Mouse (Mus musculus) forebrain, embryonic 16.5 days (tissue): ENCODE results near the gene Arhgef28. TPM values are rescaled to one million over a fixed set of nuclear protein-coding genes. Genes with fewer than 3 reads are reported as not detected.

ENCODE experiments used
- ATAC-seq: fragments of 200-750 bp; cut with Nextera tagmentation; 2 replicates; pipeline ENCODE4 v1.8.0; 2017; ENCODE audit warnings: mild to moderate bottlenecking, moderate library complexity
- H3K27ac ChIP-seq: fragments of 300-500 bp; sonication (generic); 2 replicates; pipeline ENCODE4 v1.5.1; 2014; ENCODE audit warnings: low read length, control low read depth
- H3K27me3 ChIP-seq: fragments of 300-500 bp; sonication (generic); replicated peaks from 2 replicates; pipeline ENCODE4 v1.6.1; 2014; ENCODE audit warnings: low read length; ENCODE audit not compliant: control insufficient read depth, insufficient read depth
- H3K36me3 ChIP-seq: fragments of 300-500 bp; sonication (generic); 2 replicates; pipeline ENCODE4 v1.6.1; 2014; ENCODE audit not compliant: control insufficient read depth, insufficient read depth
- H3K4me1 ChIP-seq: fragments of 300-500 bp; sonication (generic); replicated peaks from 2 replicates; pipeline ENCODE4 v1.6.1; 2014; ENCODE audit warnings: low read length; ENCODE audit not compliant: control insufficient read depth, insufficient read depth
- H3K4me2 ChIP-seq: fragments of 300-500 bp; sonication (generic); 2 replicates; pipeline ENCODE4 v1.6.1; 2014; ENCODE audit warnings: mild to moderate bottlenecking, low read length, control low read depth
- H3K4me3 ChIP-seq: fragments of 300-500 bp; sonication (generic); replicated peaks from 2 replicates; pipeline ENCODE4 v1.5.1; 2014; ENCODE audit warnings: mild to moderate bottlenecking, low read length, control low read depth
- H3K9ac ChIP-seq: fragments of 300-500 bp; sonication (generic); replicated peaks from 2 replicates; pipeline ENCODE4 v1.6.1; 2014; ENCODE audit warnings: low read depth, low read length, control low read depth
- H3K9me3 ChIP-seq: fragments of 300-500 bp; sonication (generic); 2 replicates; pipeline ENCODE4 v1.6.1; 2016; ENCODE audit warnings: low read length; ENCODE audit not compliant: control insufficient read depth
- WGBS: fragments of 180-500 bp; shearing (Covaris S2); extraction: QIAGEN DNeasy Blood & Tissue Kit; methylation state at CpG from one replicate; pipeline ENCODE4 v1.1.7; 2014; 5-methylcytosine and 5-hydroxymethylcytosine counted together
- polyA plus RNA-seq: library from polyadenylated mRNA; unstranded; fragments of >200 nt; fragmentation: Nextera tagmentation; extraction: Ambion mirVana; gene quantifications from 2 replicates; pipeline ENCODE4 v1.2.1, GENCODE M21; 2015

Arhgef28 gene
- polyA plus RNA-seq, 1 experiment from 2014 or later = 17.3 TPM

DNA sequence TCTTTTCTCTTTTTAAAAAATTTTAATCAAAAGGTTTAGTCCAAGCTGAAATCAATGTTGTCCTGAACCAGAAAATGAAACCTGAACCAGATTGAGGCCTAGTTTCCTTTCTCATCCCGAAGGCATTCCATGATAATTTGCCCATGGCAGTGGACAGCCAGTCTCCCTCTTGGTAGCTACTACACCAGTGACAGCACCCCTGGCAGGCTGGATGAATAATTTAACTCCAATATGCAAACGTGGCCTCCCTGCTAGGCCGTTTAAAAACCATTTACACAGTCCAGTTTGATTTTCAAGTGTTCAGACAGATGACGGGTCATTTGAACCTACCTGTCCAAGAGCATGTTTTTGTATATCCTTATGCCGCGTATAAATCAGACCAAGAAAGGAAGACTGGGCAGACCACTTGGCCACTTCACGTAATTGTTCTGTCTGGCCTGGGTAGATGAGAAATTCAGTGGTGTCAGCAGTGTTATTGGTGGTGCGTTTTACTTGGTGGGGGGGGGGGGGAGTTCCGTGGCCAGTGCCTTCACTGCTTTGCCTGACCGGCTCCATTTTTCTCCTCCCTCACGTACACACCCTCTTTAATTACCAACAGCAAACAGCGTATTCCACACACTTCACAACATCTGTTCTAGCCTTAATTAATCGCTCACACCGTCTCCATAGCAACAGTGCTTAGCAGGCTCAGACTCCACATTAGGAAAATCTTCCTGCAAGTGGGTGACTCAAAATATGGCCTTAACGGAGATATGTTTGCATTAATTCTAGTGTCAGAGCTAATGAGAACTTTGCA lies 314.0 kb downstream of the Arhgef28 start:
- Histone ChIP-seq H3K9ac (no peak overlapping the region), H3K4me1 (peaks cover 26% of the 10 kb centered on the region), H3K4me3 (no peak overlapping the region), H3K9me3 (no peaks in the 10 kb centered on the region), H3K27me3 (no peaks in the 10 kb centered on the region), H3K27ac (peak overlapping the region; percentile 89), H3K4me2 (peak overlapping the region; percentile 19), H3K36me3 (no peaks in the 10 kb centered on the region)
- 7% methylated on average over 15 of the region's 15 CpGs for WGBS
- peak; percentile 87 for ATAC-seq

DNA sequence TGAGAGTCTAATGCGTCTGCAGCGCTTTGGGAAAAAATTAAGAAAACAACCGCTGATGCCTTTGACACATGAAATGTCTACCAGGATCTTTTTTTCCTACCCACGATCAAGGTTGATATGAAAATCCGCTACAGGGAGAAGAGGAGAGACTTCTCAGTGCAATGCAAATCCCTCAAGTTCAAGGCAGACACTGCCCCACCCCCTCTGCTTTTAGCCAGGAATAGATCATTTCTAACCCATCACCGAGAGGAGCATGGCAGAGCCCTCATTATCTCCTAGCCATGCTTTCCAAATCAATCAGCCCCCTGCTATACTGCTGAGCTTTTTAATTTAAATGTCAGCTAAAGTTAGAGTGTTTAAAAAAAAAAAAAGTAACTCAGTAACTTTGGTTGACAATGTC lies 318.2 kb downstream of the Arhgef28 start:
- H3K27ac ChIP-seq = no peak overlapping the region
- H3K9ac ChIP-seq = no peak overlapping the region
- no peak overlapping the region for H3K4me2 ChIP-seq
- H3K9me3 ChIP-seq = no peaks in the 10 kb centered on the region
- ATAC-seq = peak; percentile 54
- no peak overlapping the region for H3K4me3 ChIP-seq
- H3K4me1 ChIP-seq = peaks cover 22% of the 10 kb centered on the region
- no peaks in the 10 kb centered on the region for H3K36me3 ChIP-seq
- 41% methylated on average over 6 of the region's 6 CpGs for WGBS
- no peaks in the 10 kb centered on the region for H3K27me3 ChIP-seq

DNA sequence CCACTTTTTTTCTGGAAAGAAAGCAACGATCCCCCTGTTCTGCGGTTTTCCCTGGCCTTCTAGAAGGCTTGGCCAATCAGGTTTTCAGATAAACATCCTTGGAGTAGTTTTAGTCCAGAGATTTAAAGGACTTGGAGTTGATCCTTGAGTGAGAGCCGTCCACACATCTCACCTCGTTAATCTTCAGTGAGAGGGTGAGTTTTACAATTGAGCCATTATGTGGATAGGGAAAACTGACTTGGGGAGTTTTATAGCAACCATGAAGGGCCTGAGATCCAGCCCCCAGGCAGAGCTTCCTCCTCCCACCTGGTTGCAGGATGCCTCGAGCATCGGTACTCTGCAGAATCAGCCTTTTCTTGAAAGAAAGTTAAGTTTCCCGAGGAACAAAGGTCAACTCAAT lies 318.7 kb downstream of the Arhgef28 start:
- Histone ChIP-seq H3K27me3 (no peaks in the 10 kb centered on the region), H3K9ac (no peak overlapping the region), H3K36me3 (no peaks in the 10 kb centered on the region), H3K27ac (no peak overlapping the region), H3K9me3 (no peaks in the 10 kb centered on the region), H3K4me2 (no peak overlapping the region), H3K4me3 (no peak overlapping the region), H3K4me1 (peaks cover 17% of the 10 kb centered on the region)
- ATAC-seq = no peak
- 24% methylated on average over 7 of the region's 7 CpGs for WGBS

DNA sequence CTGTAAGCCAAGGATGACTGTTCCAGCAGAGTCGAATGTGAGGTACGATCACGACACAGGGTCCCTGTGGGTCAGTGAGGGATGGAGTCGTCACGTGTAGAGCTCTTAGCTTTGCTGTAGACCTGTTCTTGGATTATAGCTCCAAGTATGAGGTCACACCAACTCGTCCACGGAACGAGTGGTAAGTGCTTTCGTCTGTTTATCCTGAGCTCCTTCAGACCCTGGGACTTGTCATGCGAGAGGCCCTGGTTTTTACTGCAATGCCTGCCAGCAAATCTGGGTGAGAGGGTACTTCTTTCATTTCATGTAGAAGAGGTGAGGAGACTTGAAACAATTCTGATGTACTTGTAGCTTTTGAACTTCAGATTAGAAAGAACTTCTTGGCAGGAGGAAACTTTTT lies 322.6 kb downstream of the Arhgef28 start:
- H3K36me3 ChIP-seq = no peaks in the 10 kb centered on the region
- H3K27me3 ChIP-seq = no peaks in the 10 kb centered on the region
- no peak for ATAC-seq
- no peaks in the 10 kb centered on the region for H3K9me3 ChIP-seq
- H3K4me2 ChIP-seq = no peak overlapping the region
- 85% methylated on average over 10 of the region's 10 CpGs for WGBS
- H3K4me3 ChIP-seq = no peak overlapping the region
- peaks cover 7% of the 10 kb centered on the region; the same call in 1 of the 2 replicates for H3K4me1 ChIP-seq
- H3K27ac ChIP-seq = no peak overlapping the region
- no peak overlapping the region for H3K9ac ChIP-seq

DNA sequence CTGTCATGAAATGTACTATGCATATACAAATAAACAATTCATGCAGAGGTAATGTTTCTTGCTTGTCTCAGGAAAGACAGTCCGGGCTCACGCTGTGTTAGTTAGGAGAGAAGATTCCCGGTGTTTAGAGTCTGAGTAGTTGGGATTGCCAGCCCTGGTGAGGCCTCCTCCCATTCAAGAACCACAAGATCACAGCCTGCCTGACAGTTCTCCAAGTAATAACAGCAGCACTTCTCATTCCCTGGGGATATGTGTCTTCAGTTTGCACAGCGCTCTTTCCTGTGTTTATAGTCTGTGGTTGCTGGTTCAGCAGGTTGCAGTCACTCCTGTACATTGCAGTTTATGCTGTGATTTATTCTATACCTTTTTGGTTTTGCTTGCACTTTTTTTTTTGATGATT lies 329.8 kb downstream of the Arhgef28 start:
- 70% methylated on average over 4 of the region's 4 CpGs for WGBS
- Histone ChIP-seq H3K27ac (no peak overlapping the region), H3K27me3 (no peaks in the 10 kb centered on the region), H3K4me3 (no peak overlapping the region), H3K36me3 (no peaks in the 10 kb centered on the region), H3K9me3 (no peaks in the 10 kb centered on the region), H3K4me1 (no peaks in the 10 kb centered on the region), H3K9ac (no peak overlapping the region), H3K4me2 (no peak overlapping the region)
- ATAC-seq = no peak

DNA sequence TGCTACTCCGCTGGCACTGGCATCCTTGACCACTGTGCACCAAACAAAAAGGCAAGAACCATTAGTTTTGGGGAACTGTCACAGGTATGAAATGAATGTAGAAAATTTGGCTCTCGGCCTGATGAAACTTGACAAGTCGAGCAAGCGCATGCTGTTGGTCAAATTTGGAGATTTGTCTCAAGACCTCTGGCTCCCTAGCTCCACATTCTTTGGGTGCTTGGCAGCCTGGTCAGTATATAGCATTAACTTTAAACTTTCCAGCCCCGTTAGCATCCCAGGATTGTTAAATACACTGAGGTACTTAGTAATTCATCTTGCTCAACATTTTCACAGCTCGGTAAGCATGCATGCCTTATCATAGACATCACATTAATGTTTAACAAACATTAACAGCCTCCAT lies 330.2 kb downstream of the Arhgef28 start:
- Histone ChIP-seq H3K9me3 (no peaks in the 10 kb centered on the region), H3K27ac (no peak overlapping the region), H3K4me2 (no peak overlapping the region), H3K4me1 (no peaks in the 10 kb centered on the region), H3K9ac (no peak overlapping the region), H3K36me3 (no peaks in the 10 kb centered on the region), H3K27me3 (no peaks in the 10 kb centered on the region), H3K4me3 (no peak overlapping the region)
- 80% methylated on average over 6 of the region's 6 CpGs for WGBS
- no peak for ATAC-seq

DNA sequence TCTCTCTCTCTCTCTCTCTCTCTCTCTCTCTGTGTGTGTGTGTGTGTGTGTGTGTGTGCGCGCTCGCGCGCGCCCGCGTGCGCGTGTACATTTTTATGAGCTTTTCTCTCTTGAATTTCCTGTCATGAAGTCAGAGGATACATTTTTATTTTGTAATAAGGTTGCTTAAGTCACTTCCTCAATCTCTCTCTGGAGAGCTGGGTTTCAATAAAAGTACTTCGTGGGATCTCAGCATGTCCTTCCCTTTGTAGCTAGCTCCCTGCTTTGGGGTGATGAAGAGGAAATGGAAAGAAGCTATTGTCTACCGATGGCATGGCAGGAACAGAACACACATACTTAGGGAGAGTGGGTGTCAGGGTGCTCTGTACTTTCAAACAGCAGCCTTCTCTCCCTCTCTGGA lies 336.8 kb downstream of the Arhgef28 start:
- H3K4me1 ChIP-seq = no peaks in the 10 kb centered on the region
- H3K4me2 ChIP-seq = no peak overlapping the region
- H3K4me3 ChIP-seq = no peak overlapping the region
- H3K9ac ChIP-seq = no peak overlapping the region
- ATAC-seq = no peak
- no peak overlapping the region for H3K27ac ChIP-seq
- H3K27me3 ChIP-seq = no peaks in the 10 kb centered on the region
- H3K9me3 ChIP-seq = no peaks in the 10 kb centered on the region
- WGBS = 87% methylated on average over 12 of the region's 12 CpGs
- H3K36me3 ChIP-seq = no peaks in the 10 kb centered on the region

DNA sequence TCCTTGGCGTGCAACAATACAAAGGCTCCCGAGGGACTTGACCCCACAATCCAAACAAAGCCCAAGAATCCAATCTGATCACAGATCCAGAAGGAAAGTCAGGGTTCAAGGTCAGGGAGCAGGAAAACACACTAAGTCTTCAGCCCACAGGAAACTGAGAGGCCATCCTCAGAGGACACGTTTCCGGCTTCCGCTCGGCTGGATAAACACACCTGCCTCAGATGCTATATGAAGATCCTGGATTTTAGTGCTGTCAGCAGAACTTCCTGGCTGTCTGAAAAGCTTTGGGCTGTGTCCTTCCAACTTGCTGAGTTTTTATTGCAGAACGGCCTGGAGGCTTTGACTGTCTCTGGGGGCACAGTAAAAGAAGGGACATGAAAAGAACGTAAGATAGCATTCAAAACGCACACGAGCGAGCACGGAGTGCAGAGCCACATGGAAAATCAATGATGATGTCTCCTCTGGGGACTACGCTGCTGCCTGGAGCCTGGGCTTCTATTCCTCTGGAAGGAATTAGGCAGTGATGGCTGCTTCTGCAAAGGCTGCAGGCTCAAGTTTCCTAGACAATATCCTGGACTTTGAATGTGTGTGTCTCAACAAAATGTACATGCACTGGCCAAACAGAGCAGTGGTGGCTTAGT lies 338.8 kb downstream of the Arhgef28 start:
- no peaks in the 10 kb centered on the region for H3K27me3 ChIP-seq
- WGBS = 72% methylated on average over 13 of the region's 13 CpGs
- no peak overlapping the region for H3K9ac ChIP-seq
- H3K9me3 ChIP-seq = no peaks in the 10 kb centered on the region
- no peaks in the 10 kb centered on the region for H3K4me1 ChIP-seq
- no peaks in the 10 kb centered on the region for H3K36me3 ChIP-seq
- H3K4me2 ChIP-seq = no peak overlapping the region
- H3K4me3 ChIP-seq = no peak overlapping the region
- no peak overlapping the region for H3K27ac ChIP-seq
- ATAC-seq = no peak

DNA sequence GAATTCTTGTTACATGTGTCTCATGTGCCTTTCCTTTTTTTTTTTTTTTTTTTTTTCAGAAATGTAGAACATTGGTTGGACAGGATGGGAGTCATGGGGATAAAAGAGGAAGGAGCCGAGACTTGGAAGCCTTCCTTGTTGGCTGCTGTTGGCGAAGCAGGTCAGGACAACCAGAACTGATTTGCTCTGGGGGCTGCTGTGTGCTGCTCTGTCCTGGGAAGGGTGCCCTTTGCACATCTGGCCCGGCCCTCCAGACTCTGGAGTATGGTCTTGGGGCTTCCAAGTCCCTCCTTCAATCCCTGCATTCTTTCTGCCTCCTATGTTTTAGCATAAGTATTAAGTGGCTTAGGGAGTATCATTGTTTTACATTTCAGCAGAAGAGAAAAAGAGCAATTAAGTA lies 347.2 kb downstream of the Arhgef28 start:
- WGBS = 90% methylated on average over 3 of the region's 3 CpGs
- ATAC-seq = no peak

More for the DNA sequence above, 347.2 kb downstream of the Arhgef28 start:
- Histone ChIP-seq H3K4me1 (no peaks in the 10 kb centered on the region), H3K9me3 (no peaks in the 10 kb centered on the region), H3K27ac (no peak overlapping the region), H3K36me3 (no peaks in the 10 kb centered on the region), H3K4me3 (no peak overlapping the region), H3K4me2 (no peak overlapping the region), H3K9ac (no peak overlapping the region), H3K27me3 (no peaks in the 10 kb centered on the region)
